Mouse (Mus musculus) liver, embryonic 14.5 days (tissue): ENCODE measurements around the gene Nelfb. TPM values are rescaled to one million over a fixed set of nuclear protein-coding genes. Genes with fewer than 3 reads are reported as not detected.

Source experiments
- ATAC-seq: fragments of 200-750 bp; cut with Nextera tagmentation; 2 replicates; pipeline ENCODE4 v1.8.0; 2017; ENCODE audit warnings: moderate number of reproducible peaks, mild to moderate bottlenecking, moderate library complexity; ENCODE audit not compliant: insufficient read depth
- DNase-seq, 3 experiments: peaks; one replicate each; pipeline ENCODE4 v3.0.0-alpha.2; 2012 to 2013; ENCODE audit warnings: low read depth in 3 of 3, low spot score in 3 of 3
- H3K27ac ChIP-seq: fragments of 300-500 bp; sonication (generic); 2 replicates; pipeline ENCODE4 v1.5.1; 2014; ENCODE audit warnings: moderate library complexity, mild to moderate bottlenecking, control low read depth, inconsistent platforms
- H3K27me3 ChIP-seq: fragments of 300-500 bp; sonication (generic); 2 replicates; pipeline ENCODE4 v1.6.1; 2014; ENCODE audit warnings: mild to moderate bottlenecking, low read length, moderate library complexity; ENCODE audit not compliant: control insufficient read depth, insufficient read depth
- H3K36me3 ChIP-seq: fragments of 300-500 bp; sonication (generic); replicated peaks from 2 replicates; pipeline ENCODE4 v1.6.1; 2014; ENCODE audit warnings: low read depth; ENCODE audit not compliant: control insufficient read depth, insufficient read depth
- H3K4me1 ChIP-seq, 2 experiments: fragments of 200-500 bp in 1 of 2; fragments of 300-500 bp in 1 of 2; sonication (generic) in 1 of 2; replicated peaks; 2 replicates each; pipeline ENCODE4 v1.6.1; 2012 to 2014; ENCODE audit warnings: antibody characterized with exemption in 1 of 2, inconsistent platforms in 1 of 2, low read length in 1 of 2; ENCODE audit not compliant: control insufficient read depth in 2 of 2, insufficient read depth in 2 of 2
- H3K4me2 ChIP-seq: fragments of 300-500 bp; sonication (generic); 2 replicates; pipeline ENCODE4 v1.6.1; 2014; ENCODE audit warnings: low read depth, mild to moderate bottlenecking, control low read depth, moderate library complexity
- H3K4me3 ChIP-seq, 2 experiments: fragments of 200-500 bp in 1 of 2; fragments of 300-500 bp in 1 of 2; sonication (generic) in 1 of 2; 2 replicates each; pipeline ENCODE4 v1.5.1; 2012 to 2014; ENCODE audit warnings: low read depth in 2 of 2, low read length in 2 of 2, mild to moderate bottlenecking in 2 of 2, control low read depth in 1 of 2, inconsistent platforms in 1 of 2, moderate library complexity in 1 of 2; ENCODE audit not compliant: insufficient read depth in 1 of 2
- H3K9ac ChIP-seq: fragments of 300-500 bp; sonication (generic); replicated peaks from 2 replicates; pipeline ENCODE4 v1.6.1; 2014; ENCODE audit warnings: mild to moderate bottlenecking, control low read depth, moderate library complexity
- H3K9me3 ChIP-seq: fragments of 300-500 bp; sonication (generic); 2 replicates; pipeline ENCODE4 v1.6.1; 2016; ENCODE audit warnings: low read length, mixed read lengths; ENCODE audit not compliant: control insufficient read depth
- CTCF ChIP-seq: IDR thresholded peaks from 2 replicates; pipeline ENCODE4 v1.5.1; 2016; ENCODE audit warnings: antibody characterized with exemption, low read depth, control low read depth
- EP300 ChIP-seq: IDR thresholded peaks from 2 replicates; pipeline ENCODE4 v1.6.1; 2016; ENCODE audit warnings: antibody characterized with exemption, low read depth
- WGBS: fragments of 180-500 bp; shearing (Covaris S2); extraction: QIAGEN DNeasy Blood & Tissue Kit; methylation state at CpG from one replicate; pipeline ENCODE4 v1.1.7; 2014; ENCODE audit not compliant: insufficient replicate concordance; 5-methylcytosine and 5-hydroxymethylcytosine counted together
- polyA plus RNA-seq, 2 experiments: library from polyadenylated mRNA; depleted of rRNA in 1 of 2; stranded (reverse) in 1 of 2; unstranded in 1 of 2; fragments of >200 nt; fragmentation: Nextera tagmentation in 1 of 2; extraction: Ambion mirVana in 1 of 2; gene quantifications; 2 replicates each; pipeline versions ENCODE4 v1.2.1 to v1.2.3; 2012 to 2014

Gene Nelfb
- polyA plus RNA-seq, 2 experiments: 18.7 to 23.7 TPM

GRCm38 (mm10) chr2:25231038-25231437 is 19.7 kb upstream of the Nelfb start:
- H3K4me1 ChIP-seq: peaks cover 0 to 3% of the 10 kb centered on the region in 2 experiments; a peak in 2 of 4 replicates
- H3K27ac ChIP-seq: no peak overlapping the region
- DNase-seq: no peak
- no peak overlapping the region for H3K4me2 ChIP-seq
- H3K4me3 ChIP-seq: no peak overlapping the region
- no peaks in the 10 kb centered on the region for H3K36me3 ChIP-seq
- no peaks in the 10 kb centered on the region for H3K9me3 ChIP-seq
- 65% methylated on average over 12 of the region's 12 CpGs for WGBS
- no peaks in the 10 kb centered on the region for H3K27me3 ChIP-seq
- TF ChIP-seq CTCF (no peak), EP300 (no peak)
- no peak overlapping the region for H3K9ac ChIP-seq
- no peak for ATAC-seq

- no peak for DNase-seq
- peaks cover 4 to 7% of the 10 kb centered on the region in 2 experiments for H3K4me1 ChIP-seq
- no peaks in the 10 kb centered on the region for H3K36me3 ChIP-seq
- no peak overlapping the region for H3K27ac ChIP-seq
- 72% methylated on average over 7 of the region's 7 CpGs for WGBS
- no peak for TF ChIP-seq CTCF
- H3K4me3 ChIP-seq: no peak overlapping the region
- no peaks in the 10 kb centered on the region for H3K9me3 ChIP-seq
- no peak for ATAC-seq
- no peak overlapping the region for H3K9ac ChIP-seq
- H3K27me3 ChIP-seq: no peaks in the 10 kb centered on the region
- H3K4me2 ChIP-seq: no peak overlapping the region
Measured at GRCm38 (mm10) chr2:25230581-25230980, 19.3 kb upstream of the Nelfb start.

- no peak overlapping the region for H3K27ac ChIP-seq
- ATAC-seq: no peak
- WGBS: 65% methylated on average over 5 of the region's 5 CpGs
Measured at GRCm38 (mm10) chr2:25229582-25229981, 18.3 kb upstream of the Nelfb start.

GRCm38 (mm10) chr2:25228995-25229530 is 17.8 kb upstream of the Nelfb start:
- Histone ChIP-seq H3K4me3 (no peak overlapping the region), H3K27ac (no peak overlapping the region), H3K27me3 (no peaks in the 10 kb centered on the region), H3K36me3 (no peaks in the 10 kb centered on the region), H3K9ac (peak overlapping the region; percentile 25; the same call in 1 of the 2 replicates), H3K4me2 (peak overlapping the region; percentile 52), H3K9me3 (no peaks in the 10 kb centered on the region), H3K4me1 (peaks cover 5 to 9% of the 10 kb centered on the region in 2 experiments)
- no peak for DNase-seq
- TF ChIP-seq EP300: no peak
- TF ChIP-seq CTCF: no peak
- 66% methylated on average over 6 of the region's 6 CpGs for WGBS
- ATAC-seq: no peak

More at GRCm38 (mm10) chr2:25229582-25229981, 18.3 kb upstream of the Nelfb start:
- Histone ChIP-seq H3K4me1 (peaks cover 5 to 9% of the 10 kb centered on the region in 2 experiments), H3K4me3 (no peak overlapping the region), H3K9me3 (no peaks in the 10 kb centered on the region), H3K36me3 (no peaks in the 10 kb centered on the region), H3K4me2 (no peak overlapping the region), H3K27me3 (no peaks in the 10 kb centered on the region), H3K9ac (no peak overlapping the region)
- no peak for DNase-seq
- no peak for TF ChIP-seq EP300
- TF ChIP-seq CTCF: no peak

GRCm38 (mm10) chr2:25228431-25228889 is 17.2 kb upstream of the Nelfb start:
- peak; percentile 73 to 81 (median 75) for DNase-seq
- peaks cover 5 to 9% of the 10 kb centered on the region in 2 experiments for H3K4me1 ChIP-seq
- under 1% methylated on average over 7 of the region's 7 CpGs for WGBS
- H3K4me2 ChIP-seq: peak overlapping the region; percentile 52
- H3K27me3 ChIP-seq: no peaks in the 10 kb centered on the region
- H3K9ac ChIP-seq: peak overlapping the region; percentile 25
- H3K27ac ChIP-seq: peak overlapping the region; percentile 19
- TF ChIP-seq EP300 (peak; percentile 36; the same call in 1 of the 2 replicates), CTCF (peak; percentile 90)
- ATAC-seq: no peak
- H3K9me3 ChIP-seq: no peaks in the 10 kb centered on the region
- H3K4me3 ChIP-seq: peak overlapping the region; percentile 29 to 52
- peaks cover 5% of the 10 kb centered on the region for H3K36me3 ChIP-seq
